Mouse (Mus musculus): ENCODE data around the gene Tcn2.
A peak's percentile ranks its signal among the peaks of the same experiment; 100 is the strongest.

Tcn2 gene

GRCm38 (mm10) chr11:3894406-3895281 lies 37.3 kb downstream of the Tcn2 start, which contains the start of the genes 4921536K21Rik and Dusp18:
Gene 4921536K21Rik (minus strand): TSS chr11:3895098.
Gene Dusp18 (plus strand): TSS chr11:3895240.
- no peak for DNase-seq (ENCODE audit: low read depth, low spot score)

GRCm38 (mm10) chr11:3893970-3894369 lies 38.0 kb downstream of the Tcn2 start:
- DNase-seq (ENCODE audit: low read depth, low spot score), result no peak

- DNase-seq (ENCODE audit: low read depth, low spot score), result no peak
Observed at GRCm38 (mm10) chr11:3887331-3887730, 44.6 kb downstream of the Tcn2 start.

GRCm38 (mm10) chr11:3883711-3884110 lies 48.2 kb downstream of the Tcn2 start:
- no peak for DNase-seq (ENCODE audit: low read depth, low spot score)

- DNase-seq (ENCODE audit: low read depth, low spot score), result peak; percentile 70
Observed at GRCm38 (mm10) chr11:3879836-3880235, 52.1 kb downstream of the Tcn2 start.

GRCm38 (mm10) chr11:3878660-3879059 lies 53.3 kb downstream of the Tcn2 start:
- DNase-seq (ENCODE audit: low read depth, low spot score), result peak; percentile 11

GRCm38 (mm10) chr11:3876419-3876818 lies 55.5 kb downstream of the Tcn2 start:
- DNase-seq (ENCODE audit: low read depth, low spot score), result no peak

Data from A20 (cell line).